Mouse (Mus musculus) MEL (cell line): ENCODE results near the gene Fiz1.

Source experiments
- BHLHE40 ChIP-seq: IDR thresholded peaks from 2 replicates; pipeline ENCODE4 v1.6.1; 2012; ENCODE audit warnings: low read depth, mild to moderate bottlenecking, inconsistent platforms, low read length, improper control_type of control experiment, borderline replicate concordance
- CTCF ChIP-seq, 3 experiments: IDR thresholded peaks in 2 of 3; conservative IDR thresholded peaks in 1 of 3; 2 replicates each; pipeline ENCODE4 v1.5.1; 2011 to 2012; ENCODE audit warnings: low read length in 3 of 3, low read depth in 2 of 3, mild to moderate bottlenecking in 2 of 3, improper control_type of control experiment in 1 of 3, inconsistent platforms in 1 of 3, mixed read lengths in 1 of 3, moderate library complexity in 1 of 3; ENCODE audit not compliant: control insufficient read depth in 1 of 3, insufficient read depth in 1 of 3, poor library complexity in 1 of 3, severe bottlenecking in 1 of 3
- GATA1 ChIP-seq: IDR thresholded peaks from 2 replicates; pipeline ENCODE4 v1.6.1; 2011; ENCODE audit warnings: low read depth, low read length, improper control_type of control experiment
- HCFC1 ChIP-seq: IDR thresholded peaks from 2 replicates; pipeline ENCODE4 v1.6.1; 2012; ENCODE audit warnings: low read depth, mild to moderate bottlenecking, inconsistent platforms, low read length, improper control_type of control experiment, moderate library complexity
- MAFK ChIP-seq: IDR thresholded peaks from 2 replicates; pipeline ENCODE4 v1.6.1; 2011; ENCODE audit warnings: low read depth, mild to moderate bottlenecking, low read length, improper control_type of control experiment, borderline replicate concordance
- MYB ChIP-seq: IDR thresholded peaks from 2 replicates; pipeline ENCODE4 v1.6.1; 2011; ENCODE audit warnings: mild to moderate bottlenecking, low read depth, low read length, improper control_type of control experiment
- POLR2A ChIP-seq, 2 experiments: IDR thresholded peaks; 2 replicates each; pipeline ENCODE4 v1.6.1; 2011 to 2012; ENCODE audit warnings: low read length in 2 of 2, mild to moderate bottlenecking in 2 of 2, control low read depth in 1 of 2, improper control_type of control experiment in 1 of 2, low read depth in 1 of 2, moderate library complexity in 1 of 2; ENCODE audit not compliant: control insufficient read depth in 1 of 2, insufficient read depth in 1 of 2, poor library complexity in 1 of 2
- POLR2AphosphoS5 ChIP-seq: IDR thresholded peaks from 2 replicates; pipeline ENCODE4 v1.6.1; 2012; ENCODE audit warnings: low read depth, borderline replicate concordance, mild to moderate bottlenecking, inconsistent platforms, low read length, moderate library complexity, mixed read lengths
- SMC3 ChIP-seq: IDR thresholded peaks from 2 replicates; pipeline ENCODE4 v1.6.1; 2011; ENCODE audit warnings: low read depth, low read length, improper control_type of control experiment
- TCF12 ChIP-seq: IDR thresholded peaks from 2 replicates; pipeline ENCODE4 v1.6.1; 2014; ENCODE audit warnings: low read depth, mild to moderate bottlenecking, inconsistent platforms, low read length, improper control_type of control experiment, moderate library complexity
- USF1 ChIP-seq: IDR thresholded peaks from 2 replicates; pipeline ENCODE4 v1.6.1; 2014; ENCODE audit warnings: low read depth, mild to moderate bottlenecking, inconsistent platforms, low read length, improper control_type of control experiment, moderate library complexity

- no peak for TF ChIP-seq GATA1
- TF ChIP-seq MAFK = no peak
- no peak for TF ChIP-seq SMC3
- TF ChIP-seq CTCF (IDR thresholded peaks at IDR 0.05 in 2 of 3, conservative IDR thresholded peaks at IDR 0.05 in 1 of 3; ENCODE audit: control insufficient read depth in 1 of 3, insufficient read depth in 1 of 3, low read depth in 2 of 3, low read length in 3 of 3, poor library complexity in 1 of 3, severe bottlenecking in 1 of 3) = peak in 2 of 3 experiments; percentile 7 to 31; a peak in 2 of 6 replicates
- no peak for TF ChIP-seq HCFC1
- TF ChIP-seq TCF12 = no peak
- TF ChIP-seq USF1 = no peak
- no peak for TF ChIP-seq BHLHE40
- no peak for TF ChIP-seq POLR2AphosphoS5
- TF ChIP-seq POLR2A (IDR thresholded peaks at IDR 0.05; ENCODE audit: control insufficient read depth in 1 of 2, insufficient read depth in 1 of 2, low read depth in 1 of 2, low read length in 2 of 2, poor library complexity in 1 of 2) = no peak
- TF ChIP-seq MYB = no peak
These were observed 31.6 kb upstream of the Fiz1 start for GRCm38 (mm10) chr7:5046112-5046511.
